Comparison of ENCODE assay signal across 27 mouse cellular contexts in the genomic region with DNA sequence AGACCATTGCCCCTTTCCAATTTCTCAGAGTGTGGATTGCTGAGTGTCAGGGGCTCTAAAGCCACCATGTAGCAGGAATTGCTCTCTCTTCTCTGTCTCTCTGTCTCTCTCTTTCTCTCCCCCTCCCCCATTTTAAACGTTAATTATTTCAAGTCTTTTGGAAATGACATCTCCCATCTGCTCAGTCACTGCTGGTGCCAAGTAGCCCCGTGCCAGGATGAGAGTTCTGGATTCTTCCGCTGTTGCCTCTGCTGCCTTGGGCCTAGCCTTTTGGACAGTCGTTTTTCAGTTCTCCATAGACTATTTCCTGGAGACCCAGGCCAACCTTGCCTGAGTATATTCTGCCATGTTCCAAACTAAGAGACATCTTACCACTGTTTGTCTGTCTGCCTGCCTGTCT.
DNase-seq lines count a peak whose midpoint lies in the region; ATAC-seq and TF ChIP-seq lines count a peak whose summit lies in the region.
"Had no signal": no experiment of that assay in that cellular context is flagged by ENCODE, and none has a peak within 500 bp of the region (broad histone marks: within the 10 kb centered on the region; RNA-seq: fewer than 3 reads in every experiment).

No protein-coding gene starts in this region.

- H3K27me3 ChIP-seq in hindbrain, embryonic 16.5 days (replicated peaks; ENCODE audit: control insufficient read depth, insufficient read depth, low read length) = no peaks in the 10 kb centered on the region
- H3K27me3 ChIP-seq in hindbrain, embryonic 12.5 days = no peaks in the 10 kb centered on the region
- no peaks in the 10 kb centered on the region for H3K27me3 ChIP-seq in lung, embryonic 14.5 days (ENCODE audit: insufficient read depth, low read length)
- no peaks in the 10 kb centered on the region for H3K27me3 ChIP-seq in forebrain, embryonic 14.5 days (replicated peaks; ENCODE audit: control insufficient read depth, insufficient read depth, low read length)
- H3K27me3 ChIP-seq: embryonic facial prominence, embryonic 13.5 days; hindbrain, embryonic 13.5 days; kidney, embryonic 15.5 days; liver, embryonic 15.5 days; neural tube, embryonic 12.5 days had no signal

- DNase-seq in cerebellum, postnatal 14 days = peak; percentile 74 to 78
- DNase-seq in cerebellum, adult 9-11 months = no peak
- DNase-seq in lung, embryonic 14.5 days = peak; percentile 34
- no peak for DNase-seq in lung, postnatal 14 days
- peak; percentile 70 for DNase-seq in forebrain, embryonic 14.5 days (ENCODE audit: low spot score)
- no peak for DNase-seq in spleen, postnatal 36 days (ENCODE audit: low spot score in 2 of 2)
- DNase-seq: adrenal gland, adult 8-10 months; cerebellum, adult 18-20 months; gastrocnemius, postnatal 10 days; kidney, adult 18-20 months; kidney, postnatal 25 days; right cerebral cortex, postnatal 4 days; thymus, adult 2 months; thymus, postnatal 36 days had no signal

- ATAC-seq in hindbrain, embryonic 16.5 days = peak; percentile 58; the same call in 1 of the 2 replicates
- ATAC-seq in hindbrain, embryonic 12.5 days (ENCODE audit: low FRiP score) = no peak
- no peak for ATAC-seq in lung, embryonic 14.5 days (ENCODE audit: insufficient read depth)
- peak; percentile 59; the same call in 1 of the 2 replicates for ATAC-seq in forebrain, embryonic 14.5 days
- ATAC-seq: lung, postnatal 0 days; midbrain, embryonic 16.5 days had no signal

- H3K27ac ChIP-seq in hindbrain, embryonic 16.5 days (ENCODE audit: low read depth, low read length) = no peak overlapping the region
- H3K27ac ChIP-seq in hindbrain, embryonic 12.5 days = no peak overlapping the region
- no peak overlapping the region for H3K27ac ChIP-seq in lung, embryonic 14.5 days (ENCODE audit: low read depth)
- H3K27ac ChIP-seq in forebrain, embryonic 14.5 days (ENCODE audit: low read depth, low read length) = no peak overlapping the region
- H3K27ac ChIP-seq: embryonic facial prominence, embryonic 13.5 days; hindbrain, embryonic 13.5 days; kidney, embryonic 15.5 days; limb, embryonic 12.5 days; liver, embryonic 15.5 days; neural tube, embryonic 12.5 days had no signal

- H3K4me3 ChIP-seq in hindbrain, embryonic 16.5 days (ENCODE audit: low read length) = no peak overlapping the region
- H3K4me3 ChIP-seq in hindbrain, embryonic 12.5 days = no peak overlapping the region
- no peak overlapping the region for H3K4me3 ChIP-seq in lung, embryonic 14.5 days (ENCODE audit: low read depth, low read length)
- no peak overlapping the region for H3K4me3 ChIP-seq in forebrain, embryonic 14.5 days (ENCODE audit: low read depth, low read length)
- H3K4me3 ChIP-seq: embryonic facial prominence, embryonic 13.5 days; hindbrain, embryonic 13.5 days; kidney, embryonic 15.5 days; limb, embryonic 12.5 days; liver, embryonic 15.5 days; myocyte; neural tube, embryonic 12.5 days had no signal

- whole genome bisulfite sequencing in hindbrain, embryonic 16.5 days = 50% methylated on average over 4 of the region's 4 CpGs
- WGBS in hindbrain, embryonic 12.5 days = 76% methylated on average over 4 of the region's 4 CpGs
- 55% methylated on average over 4 of the region's 4 CpGs for WGBS in lung, embryonic 14.5 days
- WGBS in forebrain, embryonic 14.5 days = 47% methylated on average over 4 of the region's 4 CpGs

- no peak overlapping the region for H3K4me2 ChIP-seq in hindbrain, embryonic 16.5 days (ENCODE audit: low read length)
- H3K4me2 ChIP-seq in hindbrain, embryonic 12.5 days (replicated peaks) = no peak overlapping the region
- no peak overlapping the region for H3K4me2 ChIP-seq in lung, embryonic 14.5 days
- H3K4me2 ChIP-seq in forebrain, embryonic 14.5 days (ENCODE audit: low read length) = no peak overlapping the region
- H3K4me2 ChIP-seq: embryonic facial prominence, embryonic 13.5 days; hindbrain, embryonic 13.5 days; kidney, embryonic 15.5 days; limb, embryonic 12.5 days; liver, embryonic 15.5 days; midbrain, embryonic 11.5 days; neural tube, embryonic 12.5 days had no signal

- H3K36me3 ChIP-seq in hindbrain, embryonic 16.5 days (ENCODE audit: control insufficient read depth, insufficient read depth, low read length) = no peaks in the 10 kb centered on the region
- H3K36me3 ChIP-seq in hindbrain, embryonic 12.5 days = no peaks in the 10 kb centered on the region
- H3K36me3 ChIP-seq in lung, embryonic 14.5 days (ENCODE audit: insufficient read depth) = no peaks in the 10 kb centered on the region
- no peaks in the 10 kb centered on the region for H3K36me3 ChIP-seq in forebrain, embryonic 14.5 days (ENCODE audit: control insufficient read depth, insufficient read depth, low read length)
- H3K36me3 ChIP-seq: embryonic facial prominence, embryonic 13.5 days; G1E; hindbrain, embryonic 13.5 days; kidney, embryonic 15.5 days; limb, embryonic 12.5 days; liver, embryonic 15.5 days; neural tube, embryonic 12.5 days had no signal

- TF ChIP-seq CTCF in lung, embryonic 14.5 days (IDR thresholded peaks at IDR 0.05; ENCODE audit: low read depth) = no peak

- no peak overlapping the region for H3K9ac ChIP-seq in hindbrain, embryonic 16.5 days (ENCODE audit: low read depth, low read length)
- no peak overlapping the region for H3K9ac ChIP-seq in hindbrain, embryonic 12.5 days
- H3K9ac ChIP-seq in lung, embryonic 14.5 days = no peak overlapping the region
- no peak overlapping the region for H3K9ac ChIP-seq in forebrain, embryonic 14.5 days (ENCODE audit: low read length)
- H3K9ac ChIP-seq: embryonic facial prominence, embryonic 13.5 days; hindbrain, embryonic 13.5 days; kidney, embryonic 15.5 days; limb, embryonic 12.5 days; liver, embryonic 15.5 days; neural tube, embryonic 12.5 days had no signal

- H3K4me1 ChIP-seq in hindbrain, embryonic 16.5 days (ENCODE audit: control insufficient read depth, insufficient read depth, low read depth, low read length) = peaks cover 5% of the 10 kb centered on the region; the same call in 1 of the 2 replicates
- peaks cover 8% of the 10 kb centered on the region for H3K4me1 ChIP-seq in hindbrain, embryonic 12.5 days
- 0 out of 2 replicates have a peak, but pooled peaks cover 3% of the 10 kb centered on the region for H3K4me1 ChIP-seq in lung, embryonic 14.5 days (ENCODE audit: insufficient read depth)
- H3K4me1 ChIP-seq in forebrain, embryonic 14.5 days (ENCODE audit: control insufficient read depth, insufficient read depth, low read length) = peaks cover 6% of the 10 kb centered on the region; the same call in 1 of the 2 replicates
- H3K4me1 ChIP-seq: liver, embryonic 15.5 days had no signal

- H3K9me3 ChIP-seq in hindbrain, embryonic 16.5 days (ENCODE audit: control insufficient read depth, low read length) = no peaks in the 10 kb centered on the region
- no peaks in the 10 kb centered on the region for H3K9me3 ChIP-seq in hindbrain, embryonic 12.5 days (replicated peaks)
- H3K9me3 ChIP-seq in lung, embryonic 14.5 days (ENCODE audit: low read depth, low read length) = no peaks in the 10 kb centered on the region
- no peaks in the 10 kb centered on the region for H3K9me3 ChIP-seq in forebrain, embryonic 14.5 days (replicated peaks; ENCODE audit: control insufficient read depth, low read length)
- H3K9me3 ChIP-seq: embryonic facial prominence, embryonic 13.5 days; G1E; hindbrain, embryonic 13.5 days; kidney, embryonic 15.5 days; limb, embryonic 12.5 days; liver, embryonic 15.5 days; neural tube, embryonic 12.5 days had no signal

Comparison
In these comparisons a context has a peak if more than half of its experiments do, and no peak if none do; other contexts are left out.
1. DNase-seq: peak in cerebellum, postnatal 14 days (2 of 2), lung, embryonic 14.5 days (single experiment) and forebrain, embryonic 14.5 days (single experiment); none in cerebellum, adult 9-11 months (single experiment), lung, postnatal 14 days (single experiment) and spleen, postnatal 36 days (0 of 2).
2. ATAC-seq: peak in hindbrain, embryonic 16.5 days (single experiment) and forebrain, embryonic 14.5 days (single experiment); none in hindbrain, embryonic 12.5 days (single experiment) and lung, embryonic 14.5 days (single experiment).